Mouse (Mus musculus) small intestine, adult 2 months (tissue): ENCODE measurements around the gene E2f7.

Experiments used
- CTCF ChIP-seq: fragments of 200-500 bp; IDR thresholded peaks from 2 replicates; pipeline ENCODE4 v1.5.1; 2012; ENCODE audit warnings: low read depth, mild to moderate bottlenecking, control low read depth, inconsistent platforms, low read length, moderate library complexity, mixed read lengths; ENCODE audit not compliant: insufficient replicate concordance, insufficient read length; ENCODE audit errors: extremely low read depth
- POLR2A ChIP-seq: fragments of 200-500 bp; IDR thresholded peaks from 2 replicates; pipeline ENCODE4 v1.6.1; 2012; ENCODE audit warnings: low read depth, mild to moderate bottlenecking, control low read depth, inconsistent platforms, low read length, moderate library complexity

GRCm38 (mm10) chr10:110804279-110805024, 59.2 kb downstream of the E2f7 start:
- TF ChIP-seq CTCF: no peak
- TF ChIP-seq POLR2A: no peak
